Mouse (Mus musculus): Measurements from ENCODE around the gene Clec14a.
"Not testable (repeated sequence)": the region's sequence is repeated elsewhere in the genome, so short reads cannot be mapped to it uniquely, and the experiment has no call there.

The Clec14a gene

DNA sequence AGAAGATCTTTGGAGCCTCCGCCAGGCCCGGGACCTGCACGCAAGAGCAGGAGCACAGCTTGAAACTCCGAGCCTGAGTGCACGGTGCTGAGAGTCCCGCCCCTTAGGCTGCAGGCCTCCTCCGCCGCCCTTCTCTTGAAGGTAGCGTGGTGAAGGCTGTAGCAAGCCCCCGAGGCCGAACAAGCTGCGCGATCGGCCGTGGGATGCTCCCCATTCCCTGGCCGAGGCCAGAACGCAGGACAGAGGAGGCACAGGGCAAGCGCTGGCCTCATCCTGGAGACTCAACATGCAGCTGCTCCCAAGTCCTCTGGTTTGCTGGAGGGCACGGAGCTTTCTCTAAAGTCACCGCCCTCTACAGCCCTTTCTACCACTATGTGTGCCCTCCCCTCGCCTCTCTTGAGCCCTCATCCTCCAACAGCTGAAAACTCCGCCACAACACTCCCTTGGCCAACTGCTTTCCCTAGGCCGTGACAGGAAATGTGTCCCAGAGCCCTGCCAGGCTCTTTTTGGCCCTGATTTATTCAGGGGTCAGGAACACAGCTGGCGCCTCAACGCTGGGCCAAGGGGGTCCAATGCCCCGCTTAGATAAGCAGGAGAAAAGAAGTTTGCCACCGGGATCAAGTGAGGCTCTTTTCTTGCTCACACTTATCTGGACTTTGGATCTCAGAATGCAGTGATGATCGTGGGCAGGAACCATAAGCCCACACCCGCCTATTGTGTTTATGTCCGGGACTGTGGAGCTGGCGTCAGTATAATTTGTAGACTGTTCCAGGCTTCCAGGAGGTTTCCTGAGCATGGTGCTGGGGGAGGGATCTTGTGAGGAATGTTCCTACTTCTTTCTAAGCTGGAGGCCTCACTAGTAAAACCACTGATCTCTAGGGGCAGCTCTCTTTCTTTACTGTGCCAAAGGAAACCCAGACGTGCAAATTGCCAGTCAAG is at the start of gene Clec14a:
Gene Clec14a (minus strand): TSS at position 728 of the 939 bp plus-strand sequence.
- DNase-seq (ENCODE audit: low spot score): no peak

DNA sequence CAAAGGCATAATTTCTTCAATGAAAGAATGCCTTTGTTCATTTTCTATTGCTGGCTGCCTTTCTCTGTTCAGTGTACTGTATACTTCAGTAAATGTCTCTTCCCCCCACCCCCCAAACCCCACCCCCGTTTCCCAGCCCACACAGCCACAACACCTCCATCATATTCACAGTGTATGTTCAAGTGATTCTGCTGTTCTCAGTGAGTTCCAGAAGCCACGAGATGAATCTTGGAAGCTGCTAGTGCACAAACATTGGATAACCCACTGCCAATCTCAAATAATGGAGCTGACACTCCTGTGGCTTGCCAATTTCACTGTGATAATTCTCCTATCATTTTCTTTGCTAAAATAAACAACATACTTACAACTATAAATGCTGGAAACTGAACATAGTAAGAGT is 38.7 kb upstream of the Clec14a start:
- no peak for DNase-seq (ENCODE audit: low spot score)

DNA sequence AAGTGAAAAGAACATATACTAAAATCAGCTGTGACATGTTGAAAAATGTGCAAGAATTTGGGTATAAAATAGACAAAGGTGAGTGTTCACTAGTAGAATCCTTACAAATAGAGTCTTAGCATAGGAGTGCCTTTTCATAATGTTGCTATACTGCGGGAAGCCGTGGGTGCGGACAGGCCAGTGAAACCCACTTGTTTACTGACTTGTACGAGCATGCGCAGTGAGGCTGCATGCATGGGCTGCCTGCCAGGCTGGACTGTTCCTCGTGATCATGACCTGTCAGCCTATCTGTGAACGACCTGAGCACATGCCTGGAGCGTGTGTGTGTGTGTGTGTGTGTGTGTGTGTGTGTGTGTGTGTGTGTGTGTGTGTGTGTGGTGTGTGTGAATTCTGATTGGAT is 37.3 kb upstream of the Clec14a start:
- not testable (repeated sequence) for DNase-seq (ENCODE audit: low spot score)

DNA sequence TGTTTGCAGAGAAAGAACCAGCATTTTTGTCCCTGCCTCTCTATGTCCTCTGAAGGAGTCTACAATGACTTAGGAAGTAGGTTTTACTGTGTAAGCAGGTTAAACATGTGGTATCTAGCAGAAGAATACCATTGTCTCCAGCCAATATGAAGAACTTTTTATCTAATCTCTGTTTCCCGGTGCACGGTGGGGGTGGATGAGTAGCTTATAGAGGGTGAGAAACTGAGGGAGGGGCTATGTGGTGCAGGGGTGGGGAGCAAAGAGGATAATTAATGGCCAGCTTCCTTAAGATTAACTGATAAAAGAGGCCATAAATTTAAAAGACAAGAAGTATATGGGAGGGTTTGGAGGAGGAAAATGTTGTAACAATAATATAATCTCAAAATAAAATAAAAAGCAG is 36.5 kb upstream of the Clec14a start:
- no peak for DNase-seq (ENCODE audit: low spot score)

DNA sequence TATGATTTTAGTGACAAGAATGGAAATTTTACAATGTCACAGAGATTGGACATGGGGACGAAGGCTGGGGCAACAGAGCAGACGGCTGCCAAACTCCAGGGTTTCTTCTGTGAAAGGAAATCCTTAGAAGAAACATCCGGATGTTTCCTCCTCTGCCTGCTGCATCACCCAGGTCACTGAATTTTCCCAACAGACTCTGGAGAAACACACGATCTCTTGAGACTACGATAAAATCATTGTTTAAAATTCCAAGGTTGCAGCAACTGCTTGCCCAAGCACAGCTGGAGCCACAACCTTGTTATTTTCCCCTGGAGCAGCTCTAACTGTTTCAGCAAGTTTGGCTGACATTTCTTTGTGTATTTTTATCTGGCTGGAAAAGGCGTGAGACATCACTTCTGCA is 27.9 kb upstream of the Clec14a start:
- DNase-seq (ENCODE audit: low spot score): no peak

DNA sequence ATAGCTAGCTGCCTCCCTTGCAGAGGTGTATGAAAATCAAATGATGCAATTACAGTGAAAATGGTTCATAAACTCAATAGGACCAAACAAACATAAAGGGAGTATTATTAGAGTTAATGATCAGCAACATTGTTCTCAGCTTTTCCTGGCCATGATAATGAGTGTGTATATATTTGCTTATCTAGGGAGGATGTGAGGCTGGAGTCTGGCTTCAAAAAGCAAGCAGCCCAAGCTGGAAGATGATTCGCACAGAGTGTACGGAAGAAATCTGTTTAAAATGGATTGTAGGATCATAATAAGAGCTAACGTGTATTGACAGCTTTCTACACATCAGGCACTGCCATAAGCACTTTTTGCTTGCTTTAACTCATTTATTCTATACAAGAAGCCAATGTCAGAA is 16.8 kb upstream of the Clec14a start:
- no peak for DNase-seq (ENCODE audit: low spot score)

DNA sequence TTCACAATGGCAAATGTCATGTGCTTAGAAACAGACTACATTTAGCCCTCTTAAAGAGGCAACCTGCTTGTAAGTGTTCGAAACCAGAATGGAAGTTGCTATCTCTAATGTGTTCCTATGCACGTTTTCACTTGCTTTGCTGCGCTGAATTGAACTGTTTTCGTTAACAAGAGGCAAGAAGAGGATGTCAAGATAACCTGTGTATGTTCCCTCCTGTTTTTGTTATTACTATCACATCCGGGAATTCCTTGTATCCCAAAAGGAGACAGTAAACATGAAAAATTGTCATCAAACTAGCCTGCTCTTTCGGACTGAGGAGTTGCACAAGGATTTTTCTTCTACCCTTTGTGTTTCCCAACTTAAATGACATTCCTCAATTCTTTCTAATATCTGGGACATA is 1.4 kb upstream of the Clec14a start:
- no peak for DNase-seq (ENCODE audit: low spot score)

DNA sequence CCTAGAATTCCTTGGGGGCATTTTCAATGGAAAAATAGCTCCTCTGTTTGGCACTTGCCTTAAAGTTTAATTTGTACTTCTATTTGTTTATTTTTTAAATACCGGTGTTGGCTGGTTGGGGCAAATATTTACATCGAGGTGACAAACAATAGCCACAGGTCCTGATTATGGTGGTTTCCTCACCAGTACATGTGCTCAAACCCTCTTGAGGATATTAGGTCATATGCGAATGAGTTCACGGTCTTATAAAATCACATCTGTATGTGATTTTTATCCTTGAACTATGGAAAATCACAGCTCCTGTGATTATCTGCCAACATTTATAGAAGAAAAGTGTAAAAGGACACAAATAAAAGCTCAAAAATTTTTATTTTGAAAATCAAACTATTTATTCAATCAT is 415 bp upstream of the Clec14a start:
- no peak for DNase-seq (ENCODE audit: low spot score)

DNA sequence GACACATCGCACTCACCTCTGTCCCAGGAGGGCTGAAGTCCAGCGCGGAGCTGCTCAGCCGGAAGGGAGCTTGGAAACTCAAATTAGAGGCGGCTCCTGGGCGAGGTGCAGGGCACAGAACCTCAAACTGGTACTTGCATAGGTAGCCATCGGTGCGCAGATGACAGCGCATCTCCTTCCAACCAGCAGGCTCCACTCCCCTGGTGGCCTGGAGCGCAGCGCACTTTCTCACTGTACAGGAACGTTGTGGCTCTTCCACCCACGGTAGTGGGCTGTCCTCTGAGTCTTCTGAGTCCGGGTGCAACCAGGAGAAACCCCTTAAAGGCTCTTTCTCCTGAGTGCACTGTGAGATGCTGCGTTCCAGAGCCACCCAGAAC is 916 bp downstream of the Clec14a start:
- DNase-seq (ENCODE audit: low spot score): no peak

DNA sequence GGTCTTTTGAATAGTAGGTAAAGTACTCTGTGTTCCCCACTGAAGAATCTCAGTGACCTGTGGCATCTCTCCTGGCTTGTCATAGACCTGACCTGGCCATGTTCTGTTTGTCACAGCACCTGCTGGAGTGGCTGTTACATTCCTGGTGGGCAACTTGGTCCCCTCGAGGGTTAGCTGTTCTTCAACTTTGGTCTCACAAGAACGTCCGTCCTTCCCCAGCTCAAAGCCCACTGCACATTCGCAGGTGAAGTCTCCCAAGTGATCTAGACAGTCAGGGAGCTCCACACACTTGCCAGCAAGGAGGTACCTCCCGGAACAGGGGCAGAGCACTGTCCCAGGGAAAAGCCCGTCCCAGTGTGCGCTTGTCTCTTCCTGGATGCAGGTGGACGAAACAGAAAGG is 1.3 kb downstream of the Clec14a start:
- no peak for DNase-seq (ENCODE audit: low spot score)

DNA sequence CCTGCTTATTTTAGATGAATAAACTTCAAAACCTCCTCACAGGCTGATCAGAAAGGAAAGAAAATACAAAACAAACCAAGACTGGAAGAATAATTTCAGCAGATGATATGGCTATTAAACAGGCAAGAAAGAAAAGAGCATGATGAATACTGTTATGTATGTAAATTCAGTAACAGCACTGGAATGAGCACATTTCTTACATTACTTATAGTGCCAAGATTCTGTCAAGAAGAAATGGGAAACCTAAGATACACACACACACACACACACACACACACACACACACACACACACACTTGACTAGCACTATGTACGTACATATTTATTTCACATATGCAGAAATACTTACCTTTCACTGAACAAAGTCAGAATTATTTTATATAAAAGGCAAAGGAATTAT is 17.2 kb downstream of the Clec14a start:
- no peak for DNase-seq (ENCODE audit: low spot score)

DNA sequence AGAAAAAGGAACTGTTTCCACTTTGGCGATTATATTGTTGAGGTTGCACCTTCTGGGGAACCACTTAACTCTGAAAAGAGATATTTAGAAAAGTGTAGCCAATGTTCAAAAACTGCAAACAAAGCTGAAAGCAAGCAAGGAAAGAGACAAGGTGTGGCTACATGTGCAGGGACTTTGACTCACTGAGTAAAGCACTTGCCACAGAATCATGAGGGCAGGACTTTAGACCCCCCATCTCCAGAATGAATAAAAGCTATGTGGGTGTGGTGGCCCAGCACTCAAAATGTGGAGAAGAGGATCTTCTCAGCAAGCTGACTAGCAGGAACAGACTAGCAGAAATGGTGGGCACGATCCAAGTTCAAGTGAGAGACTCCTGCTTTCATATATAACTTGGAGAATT is 36.6 kb downstream of the Clec14a start:
- DNase-seq (ENCODE audit: low spot score): no peak

DNA sequence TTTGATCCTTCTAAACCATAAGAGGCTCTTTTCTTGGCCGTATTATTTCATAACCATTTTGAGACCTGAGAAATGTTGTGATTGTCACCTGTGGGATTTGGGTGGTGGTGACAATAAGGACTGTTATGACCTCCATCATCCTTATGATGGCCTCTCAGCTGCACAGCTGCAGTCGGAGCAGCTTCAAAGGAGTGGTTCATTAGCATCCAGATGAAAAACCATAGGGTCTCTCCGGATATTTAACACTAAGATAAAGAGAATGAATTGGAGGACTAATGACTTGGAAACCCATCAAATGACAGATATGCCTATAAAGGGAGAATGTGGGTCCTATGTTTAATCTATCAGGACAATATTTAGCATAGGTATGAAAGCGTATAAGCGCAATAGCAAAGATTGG is 43.4 kb downstream of the Clec14a start:
- DNase-seq (ENCODE audit: low spot score): no peak

DNA sequence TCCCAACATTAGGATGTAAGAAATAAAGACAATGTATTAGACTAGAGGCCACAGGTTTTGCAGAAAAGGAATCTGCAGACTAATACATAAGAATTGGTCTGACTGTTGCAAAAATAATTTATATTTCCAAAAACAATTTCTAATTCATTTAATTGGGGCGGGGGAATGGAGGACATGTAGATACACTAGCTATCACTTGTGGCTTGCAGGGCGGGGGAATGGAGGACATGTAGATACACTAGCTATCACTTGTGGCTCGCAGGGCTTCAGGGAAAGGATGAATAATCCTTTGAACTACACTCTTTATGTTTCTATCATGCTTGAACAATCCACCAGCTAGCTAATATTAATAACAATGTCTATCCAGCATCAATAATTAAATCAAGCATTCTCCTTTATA is 50.0 kb downstream of the Clec14a start:
- no peak for DNase-seq (ENCODE audit: low spot score)

DNA sequence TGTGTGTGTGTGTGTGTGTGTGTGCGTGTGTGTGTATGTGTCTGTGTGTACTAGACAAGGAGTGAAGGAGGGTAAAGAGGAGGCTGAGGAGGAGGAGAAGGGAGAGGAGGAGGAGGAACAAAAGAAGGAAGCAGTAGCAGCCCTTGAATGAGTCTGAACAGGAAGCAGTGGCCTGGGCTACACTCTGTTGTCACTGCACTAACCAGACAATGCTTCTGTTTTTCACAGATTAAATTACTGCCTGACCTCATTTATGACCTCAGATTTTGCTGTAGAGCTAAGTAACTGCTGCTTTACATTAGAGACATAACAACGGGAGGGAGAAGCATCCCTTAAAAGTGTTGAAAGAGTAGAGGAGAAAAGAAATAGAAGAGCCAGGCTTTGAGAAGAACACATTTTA is 52.9 kb downstream of the Clec14a start:
- DNase-seq (ENCODE audit: low spot score): no peak

Measured in layer of hippocampus, adult 9-10 months (tissue).